In genomic region chr17:46221601-46222000, GRCm38 (mm10) we compare ENCODE assay signal across 29 mouse cellular contexts. TPM values are rescaled to one million over a fixed set of nuclear protein-coding genes. Genes with fewer than 3 reads are reported as not detected.
"Had no signal": no experiment of that assay in that cellular context is flagged by ENCODE, and none has a peak within 500 bp of the region (broad histone marks: within the 10 kb centered on the region; RNA-seq: fewer than 3 reads in every experiment).

No protein-coding gene starts in this region.

- H3K27ac ChIP-seq: heart, adult 2 months; heart, embryonic 13.5 days; heart, embryonic 15.5 days; hindbrain, embryonic 13.5 days; hindbrain, embryonic 15.5 days; hindbrain, postnatal 0 days; layer of hippocampus, adult 2 months; left cerebral cortex, adult 2 months; limb, embryonic 10.5 days; limb, embryonic 12.5 days; liver, embryonic 13.5 days; liver, embryonic 15.5 days had no signal

- H3K4me3 ChIP-seq: heart, adult 2 months; heart, embryonic 13.5 days; heart, embryonic 15.5 days; hindbrain, embryonic 13.5 days; hindbrain, embryonic 15.5 days; layer of hippocampus, adult 2 months; left cerebral cortex, adult 2 months; limb, embryonic 10.5 days; limb, embryonic 12.5 days; liver, embryonic 13.5 days; liver, embryonic 15.5 days had no signal

- H3K9ac ChIP-seq: heart, embryonic 13.5 days; heart, embryonic 15.5 days; hindbrain, embryonic 13.5 days; hindbrain, embryonic 15.5 days; limb, embryonic 12.5 days; liver, embryonic 13.5 days; liver, embryonic 15.5 days; liver, postnatal 0 days had no signal

- H3K27me3 ChIP-seq: heart, embryonic 13.5 days; heart, embryonic 15.5 days; hindbrain, embryonic 13.5 days; hindbrain, embryonic 15.5 days; limb, embryonic 12.5 days; liver, embryonic 13.5 days; liver, embryonic 15.5 days had no signal

- DNase-seq: gastrocnemius, postnatal 14 days; gastrocnemius, postnatal 36 days; heart, adult 11 months; heart, adult 2 months; heart, postnatal 14 days; heart, postnatal 36 days; kidney, adult 18-20 months; kidney, adult 8-10 months; kidney, postnatal 10 days; kidney, postnatal 25 days; kidney, postnatal 4 days; liver; liver, embryonic 13.5 days; liver, postnatal 0 days had no signal

- H3K4me1 ChIP-seq: heart, embryonic 13.5 days; heart, embryonic 15.5 days; hindbrain, embryonic 13.5 days; hindbrain, embryonic 15.5 days; limb, embryonic 10.5 days; limb, embryonic 12.5 days; liver, embryonic 13.5 days; liver, embryonic 15.5 days had no signal

- ATAC-seq: hindbrain, postnatal 0 days; intestine, postnatal 0 days; liver, postnatal 0 days had no signal

- H3K9me3 ChIP-seq: heart, embryonic 13.5 days; heart, embryonic 15.5 days; hindbrain, embryonic 13.5 days; hindbrain, embryonic 15.5 days; limb, embryonic 10.5 days; limb, embryonic 12.5 days; liver, embryonic 13.5 days; liver, embryonic 15.5 days had no signal

- H3K4me2 ChIP-seq: heart, embryonic 11.5 days; heart, embryonic 13.5 days; heart, embryonic 15.5 days; hindbrain, embryonic 13.5 days; hindbrain, embryonic 15.5 days; limb, embryonic 12.5 days; liver, embryonic 11.5 days; liver, embryonic 13.5 days; liver, embryonic 15.5 days had no signal

RNA-seq across cellular contexts. Expression of gene Lrrc73, which starts 31.7 kb away (rescaled TPM):
- total RNA-seq: gastrocnemius, adult 8-10 months; hematopoietic stem cell, adult 5-6 weeks had no signal
- polyA plus RNA-seq: liver, embryonic 15.5 days; liver, postnatal 0 days had no signal
